Mouse (Mus musculus) limb, embryonic 14.5 days (tissue): ENCODE data around the gene Nectin3. TPM values are rescaled to one million over a fixed set of nuclear protein-coding genes. Genes with fewer than 3 reads are reported as not detected.

ENCODE experiments used
- ATAC-seq: fragments of 200-750 bp; cut with Nextera tagmentation; 2 replicates; pipeline ENCODE4 v1.8.0; 2017; ENCODE audit warnings: low read depth, moderate number of reproducible peaks, moderate TSS enrichment; ENCODE audit not compliant: low FRiP score
- DNase-seq: peaks from one replicate; pipeline ENCODE4 v3.0.0-alpha.2; 2015; ENCODE audit warnings: low spot score
- H3K27ac ChIP-seq: fragments of 300-500 bp; sonication (generic); replicated peaks from 2 replicates; pipeline ENCODE4 v1.5.1; 2014; ENCODE audit warnings: low read depth, mild to moderate bottlenecking, low read length, moderate library complexity, mixed read lengths
- H3K27me3 ChIP-seq: fragments of 300-500 bp; sonication (generic); 2 replicates; pipeline ENCODE4 v1.6.1; 2014; ENCODE audit warnings: low read length, mixed read lengths; ENCODE audit not compliant: control insufficient read depth, insufficient read depth
- H3K36me3 ChIP-seq: fragments of 300-500 bp; sonication (generic); 2 replicates; pipeline ENCODE4 v1.6.1; 2014; ENCODE audit warnings: mild to moderate bottlenecking, low read length, moderate library complexity, mixed read lengths; ENCODE audit not compliant: control insufficient read depth, insufficient read depth
- H3K4me1 ChIP-seq: fragments of 300-500 bp; sonication (generic); 2 replicates; pipeline ENCODE4 v1.6.1; 2014; ENCODE audit warnings: antibody characterized with exemption, low read length, mixed read lengths; ENCODE audit not compliant: control insufficient read depth, insufficient read depth
- H3K4me2 ChIP-seq: fragments of 300-500 bp; sonication (generic); replicated peaks from 2 replicates; pipeline ENCODE4 v1.6.1; 2014; ENCODE audit warnings: low read depth, mild to moderate bottlenecking, low read length, moderate library complexity; ENCODE audit not compliant: severe bottlenecking
- H3K4me3 ChIP-seq: fragments of 300-500 bp; sonication (generic); replicated peaks from 2 replicates; pipeline ENCODE4 v1.5.1; 2014; ENCODE audit warnings: low read length
- H3K9ac ChIP-seq: fragments of 300-500 bp; sonication (generic); 2 replicates; pipeline ENCODE4 v1.6.1; 2014; ENCODE audit warnings: mild to moderate bottlenecking, low read depth, low read length, moderate library complexity; ENCODE audit not compliant: severe bottlenecking
- H3K9me3 ChIP-seq: fragments of 300-500 bp; sonication (generic); 2 replicates; pipeline ENCODE4 v1.6.1; 2016; ENCODE audit warnings: low read length; ENCODE audit not compliant: control insufficient read depth
- POLR2A ChIP-seq: fragments of 200-500 bp; IDR thresholded peaks from 2 replicates; pipeline ENCODE4 v1.8.0; 2012; ENCODE audit warnings: inconsistent platforms, mild to moderate bottlenecking, moderate library complexity, borderline replicate concordance; ENCODE audit not compliant: insufficient read depth, insufficient read length; ENCODE audit errors: extremely low read depth
- WGBS: fragments of 180-500 bp; shearing (Covaris S2); extraction: QIAGEN DNeasy Blood & Tissue Kit; methylation state at CpG from one replicate; pipeline ENCODE4 v1.1.7; 2014; 5-methylcytosine and 5-hydroxymethylcytosine counted together
- polyA plus RNA-seq, 2 experiments: library from polyadenylated mRNA; depleted of rRNA in 1 of 2; stranded (reverse) in 1 of 2; unstranded in 1 of 2; fragments of >200 nt; fragmentation: Nextera tagmentation in 1 of 2; extraction: Ambion mirVana in 1 of 2; gene quantifications; 2 replicates each; pipeline versions ENCODE4 v1.2.1 to v1.2.3; 2012 to 2014

Nectin3 gene
- polyA plus RNA-seq, 2 experiments = 24.6 to 38.6 TPM

DNA sequence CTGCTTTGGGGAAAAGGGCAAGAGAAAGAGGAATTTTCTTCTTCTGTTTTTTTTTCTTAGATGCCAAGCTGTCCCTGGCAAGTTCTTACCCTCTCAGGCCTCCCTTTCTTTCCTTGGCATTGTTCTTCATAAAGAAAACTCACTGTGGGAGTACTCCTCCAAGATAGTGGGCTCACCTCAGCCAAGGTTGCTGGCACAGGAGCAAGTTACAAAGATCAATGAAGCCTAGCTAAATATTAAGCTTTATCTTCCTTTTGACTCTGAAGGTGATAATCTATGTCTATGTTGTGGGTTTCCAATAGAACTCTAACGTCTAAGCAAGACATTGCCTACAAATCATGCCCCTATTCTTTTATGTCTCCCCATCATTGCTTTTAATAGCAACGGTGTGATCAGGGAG, 21.3 kb upstream of the Nectin3 start:
- no peak overlapping the region for H3K27ac ChIP-seq
- H3K4me1 ChIP-seq = no peaks in the 10 kb centered on the region
- TF ChIP-seq POLR2A = no peak
- no peaks in the 10 kb centered on the region for H3K36me3 ChIP-seq
- H3K4me3 ChIP-seq = no peak overlapping the region
- ATAC-seq (no peak), DNase-seq (no peak)
- H3K4me2 ChIP-seq = no peak overlapping the region
- no peaks in the 10 kb centered on the region for H3K27me3 ChIP-seq
- no peaks in the 10 kb centered on the region for H3K9me3 ChIP-seq
- no peak overlapping the region for H3K9ac ChIP-seq
- WGBS = 83% methylated on average over 2 of the region's 2 CpGs

GRCm38 (mm10) chr16:46507944-46508333, 9.6 kb upstream of the Nectin3 start:
- DNase-seq = no peak
- H3K27me3 ChIP-seq = no peaks in the 10 kb centered on the region

GRCm38 (mm10) chr16:46507260-46507943, 9.1 kb upstream of the Nectin3 start:
- Histone ChIP-seq H3K4me1 (no peaks in the 10 kb centered on the region), H3K4me3 (no peak overlapping the region), H3K27ac (no peak overlapping the region), H3K9me3 (no peaks in the 10 kb centered on the region), H3K9ac (no peak overlapping the region), H3K4me2 (no peak overlapping the region), H3K27me3 (no peaks in the 10 kb centered on the region), H3K36me3 (no peaks in the 10 kb centered on the region)
- TF ChIP-seq POLR2A = no peak
- no peak for DNase-seq
- 46% methylated on average over 3 of the region's 3 CpGs for WGBS
- no peak for ATAC-seq

More at GRCm38 (mm10) chr16:46507944-46508333, 9.6 kb upstream of the Nectin3 start:
- no peak for ATAC-seq
- H3K9ac ChIP-seq = no peak overlapping the region
- H3K9me3 ChIP-seq = no peaks in the 10 kb centered on the region
- H3K27ac ChIP-seq = no peak overlapping the region
- WGBS = 87% methylated on average over 3 of the region's 3 CpGs
- H3K36me3 ChIP-seq = no peaks in the 10 kb centered on the region
- no peaks in the 10 kb centered on the region for H3K4me1 ChIP-seq
- no peak overlapping the region for H3K4me2 ChIP-seq
- no peak for TF ChIP-seq POLR2A
- H3K4me3 ChIP-seq = no peak overlapping the region

GRCm38 (mm10) chr16:46504006-46504405, 5.7 kb upstream of the Nectin3 start:
- Histone ChIP-seq H3K27me3 (no peaks in the 10 kb centered on the region), H3K4me3 (no peak overlapping the region), H3K27ac (no peak overlapping the region), H3K9ac (no peak overlapping the region), H3K4me2 (no peak overlapping the region), H3K36me3 (no peaks in the 10 kb centered on the region), H3K9me3 (no peaks in the 10 kb centered on the region), H3K4me1 (no peaks in the 10 kb centered on the region)
- WGBS = 70% methylated on average over 4 of the region's 4 CpGs
- DNase-seq (no peak), ATAC-seq (no peak)
- TF ChIP-seq POLR2A = no peak

GRCm38 (mm10) chr16:46502311-46502710, 4.0 kb upstream of the Nectin3 start:
- Histone ChIP-seq H3K9ac (no peak overlapping the region), H3K4me1 (peaks cover 3% of the 10 kb centered on the region; the same call in 1 of the 2 replicates), H3K27ac (no peak overlapping the region), H3K36me3 (no peaks in the 10 kb centered on the region), H3K4me3 (no peak overlapping the region), H3K27me3 (no peaks in the 10 kb centered on the region), H3K9me3 (no peaks in the 10 kb centered on the region), H3K4me2 (no peak overlapping the region)
- ATAC-seq (no peak), DNase-seq (no peak)
- TF ChIP-seq POLR2A = no peak
- 84% methylated on average over 2 of the region's 2 CpGs for WGBS
